Mouse (Mus musculus): Measurements from ENCODE around the gene Ogdh. TPM values are rescaled to one million over a fixed set of nuclear protein-coding genes. Genes with fewer than 3 reads are reported as not detected.
"Not testable (repeated sequence)": the region's sequence is repeated elsewhere in the genome, so short reads cannot be mapped to it uniquely, and the experiment has no call there.

Ogdh gene
- 85.2 and 89.2 TPM in 2 replicates for polyA plus RNA-seq (2015; fragmentation: Nextera tagmentation; extraction: Ambion mirVana)

- H3K27ac ChIP-seq, result peak within 1 kb of the TSS; percentile 87
- ATAC-seq (ENCODE audit: insufficient number of reproducible peaks, insufficient read depth, low FRiP score, low TSS enrichment, low read depth), result peak; percentile 97
- no peaks in the 10 kb centered on the region for H3K9me3 ChIP-seq
- no peaks in the 10 kb centered on the region for H3K27me3 ChIP-seq
- H3K36me3 ChIP-seq, result no peaks in the 10 kb centered on the region
- H3K4me1 ChIP-seq, result peaks cover 9% of the 10 kb centered on the region; the same call in 1 of the 2 replicates
- peak within 1 kb of the TSS; percentile 73 for H3K9ac ChIP-seq
- H3K4me3 ChIP-seq, result peak within 1 kb of the TSS; percentile 70
- under 1% methylated on average over 77 of the region's 77 CpGs for WGBS
- peak within 1 kb of the TSS; percentile 76 for H3K4me2 ChIP-seq
Measured at GRCm38 (mm10) chr11:6291401-6292115, at the start of gene Ogdh. Gene Ogdh (plus strand): TSS chr11:6291633.

- no peak overlapping the region for H3K9ac ChIP-seq
- no peak for ATAC-seq (ENCODE audit: insufficient number of reproducible peaks, insufficient read depth, low FRiP score, low TSS enrichment, low read depth)
- no peaks in the 10 kb centered on the region for H3K9me3 ChIP-seq
- H3K36me3 ChIP-seq, result no peaks in the 10 kb centered on the region
- 56% methylated on average over 19 of the region's 19 CpGs for WGBS
- no peak overlapping the region for H3K4me3 ChIP-seq
- H3K4me1 ChIP-seq, result no peaks in the 10 kb centered on the region
- H3K4me2 ChIP-seq, result no peak overlapping the region
- no peak overlapping the region for H3K27ac ChIP-seq
- H3K27me3 ChIP-seq, result no peaks in the 10 kb centered on the region
Measured at GRCm38 (mm10) chr11:6244707-6245106, 46.7 kb upstream of the Ogdh start.

DNA sequence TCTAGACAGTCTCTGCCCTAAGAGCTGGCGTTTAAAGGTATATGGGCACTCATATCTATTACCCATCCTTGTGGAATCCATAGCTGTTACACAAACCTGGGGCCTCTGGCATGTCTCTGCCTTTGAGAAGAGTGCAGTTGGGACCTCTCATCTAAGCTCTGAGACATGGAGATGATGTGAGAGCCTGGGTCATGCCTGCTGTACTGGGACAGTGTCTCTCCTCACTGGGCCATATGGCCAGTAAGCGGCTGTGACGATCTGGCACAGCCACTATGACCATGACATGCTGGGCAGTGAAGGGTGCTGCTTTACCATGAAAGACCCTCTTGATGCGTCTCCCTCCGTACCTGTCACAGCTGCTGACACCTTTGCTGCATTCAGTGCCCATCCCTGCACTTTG is 39.2 kb upstream of the Ogdh start:
- no peak overlapping the region for H3K9ac ChIP-seq
- 92% methylated on average over 5 of the region's 5 CpGs for WGBS
- H3K4me2 ChIP-seq, result no peak overlapping the region
- no peaks in the 10 kb centered on the region for H3K27me3 ChIP-seq
- no peak overlapping the region for H3K4me3 ChIP-seq
- H3K9me3 ChIP-seq, result no peaks in the 10 kb centered on the region
- no peaks in the 10 kb centered on the region for H3K36me3 ChIP-seq
- H3K4me1 ChIP-seq, result no peaks in the 10 kb centered on the region
- no peak overlapping the region for H3K27ac ChIP-seq
- ATAC-seq (ENCODE audit: insufficient number of reproducible peaks, insufficient read depth, low FRiP score, low TSS enrichment, low read depth), result no peak

- H3K9ac ChIP-seq, result no peak overlapping the region
- H3K4me1 ChIP-seq, result no peaks in the 10 kb centered on the region
- H3K36me3 ChIP-seq, result peaks cover 5% of the 10 kb centered on the region
- no peak for ATAC-seq (ENCODE audit: insufficient number of reproducible peaks, insufficient read depth, low FRiP score, low TSS enrichment, low read depth)
- WGBS, result 90% methylated on average over 4 of the region's 4 CpGs
- no peak overlapping the region for H3K4me3 ChIP-seq
- H3K27me3 ChIP-seq, result no peaks in the 10 kb centered on the region
- H3K9me3 ChIP-seq, result no peaks in the 10 kb centered on the region
- H3K27ac ChIP-seq, result no peak overlapping the region
- no peak overlapping the region for H3K4me2 ChIP-seq
Measured at GRCm38 (mm10) chr11:6252824-6253223, 38.6 kb upstream of the Ogdh start.

- H3K4me2 ChIP-seq; ATAC-seq (ENCODE audit: insufficient number of reproducible peaks, insufficient read depth, low FRiP score, low TSS enrichment, low read depth); H3K27ac ChIP-seq; H3K9me3 ChIP-seq; H3K9ac ChIP-seq; H3K4me1 ChIP-seq; H3K4me3 ChIP-seq; H3K27me3 ChIP-seq: not testable (repeated sequence)
- peaks cover 23% of the 10 kb centered on the region for H3K36me3 ChIP-seq
- WGBS, result 95% methylated on average over 2 of the region's 2 CpGs
Measured at GRCm38 (mm10) chr11:6254602-6255001, 36.8 kb upstream of the Ogdh start.

DNA sequence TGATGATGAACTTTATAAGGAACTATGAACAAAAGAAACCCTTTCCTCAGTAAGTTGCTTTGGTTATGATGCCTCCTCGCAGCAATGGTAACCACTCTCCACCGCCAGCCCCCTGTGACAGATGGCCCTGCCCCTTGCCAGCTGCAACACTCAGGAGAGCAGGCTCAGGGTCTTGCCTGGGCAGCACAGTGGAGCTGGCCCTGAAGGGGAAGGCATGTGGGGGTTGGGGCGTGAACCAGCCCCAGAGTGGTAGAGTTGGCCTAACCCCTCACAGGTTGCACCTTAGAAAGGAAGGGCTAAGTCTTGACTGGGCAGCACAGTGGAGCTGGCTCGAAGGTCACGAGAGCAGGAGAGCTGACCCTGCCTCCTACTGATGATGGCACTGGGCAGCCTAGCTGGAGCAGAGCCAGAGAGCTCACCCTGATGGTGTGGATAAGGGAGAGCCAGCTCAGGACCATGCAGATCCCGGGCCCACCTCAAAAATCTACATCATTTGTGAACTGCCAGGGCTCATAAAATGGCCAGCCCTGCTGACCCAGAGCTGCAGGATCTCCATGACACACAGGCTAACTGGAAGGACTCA is 34.9 kb upstream of the Ogdh start:
- no peak overlapping the region for H3K4me3 ChIP-seq
- H3K27ac ChIP-seq, result no peak overlapping the region
- H3K9me3 ChIP-seq, result no peaks in the 10 kb centered on the region
- no peak for ATAC-seq (ENCODE audit: insufficient number of reproducible peaks, insufficient read depth, low FRiP score, low TSS enrichment, low read depth)
- no peaks in the 10 kb centered on the region for H3K27me3 ChIP-seq
- H3K4me2 ChIP-seq, result no peak overlapping the region
- H3K9ac ChIP-seq, result no peak overlapping the region
- peaks cover 43% of the 10 kb centered on the region for H3K36me3 ChIP-seq
- 75% methylated on average over 6 of the region's 6 CpGs for WGBS
- H3K4me1 ChIP-seq, result no peaks in the 10 kb centered on the region

- Histone ChIP-seq H3K4me1 (no peaks in the 10 kb centered on the region), H3K36me3 (peaks cover 71% of the 10 kb centered on the region)
- 90% methylated on average over 7 of the region's 7 CpGs for WGBS
Measured at GRCm38 (mm10) chr11:6259413-6259812, 32.0 kb upstream of the Ogdh start.

GRCm38 (mm10) chr11:6261434-6262082 is 29.9 kb upstream of the Ogdh start:
- Histone ChIP-seq H3K4me2 (no peak overlapping the region), H3K27ac (no peak overlapping the region), H3K27me3 (no peaks in the 10 kb centered on the region), H3K36me3 (peaks cover 89% of the 10 kb centered on the region), H3K4me3 (no peak overlapping the region), H3K9ac (no peak overlapping the region), H3K9me3 (no peaks in the 10 kb centered on the region), H3K4me1 (peaks cover 6% of the 10 kb centered on the region)
- no peak for ATAC-seq (ENCODE audit: insufficient number of reproducible peaks, insufficient read depth, low FRiP score, low TSS enrichment, low read depth)
- WGBS, result 80% methylated on average over 10 of the region's 10 CpGs

More at GRCm38 (mm10) chr11:6259413-6259812, 32.0 kb upstream of the Ogdh start:
- ATAC-seq (ENCODE audit: insufficient number of reproducible peaks, insufficient read depth, low FRiP score, low TSS enrichment, low read depth), result no peak
- Histone ChIP-seq H3K4me3 (no peak overlapping the region), H3K9me3 (no peaks in the 10 kb centered on the region), H3K4me2 (no peak overlapping the region), H3K27me3 (no peaks in the 10 kb centered on the region), H3K9ac (no peak overlapping the region), H3K27ac (no peak overlapping the region)

DNA sequence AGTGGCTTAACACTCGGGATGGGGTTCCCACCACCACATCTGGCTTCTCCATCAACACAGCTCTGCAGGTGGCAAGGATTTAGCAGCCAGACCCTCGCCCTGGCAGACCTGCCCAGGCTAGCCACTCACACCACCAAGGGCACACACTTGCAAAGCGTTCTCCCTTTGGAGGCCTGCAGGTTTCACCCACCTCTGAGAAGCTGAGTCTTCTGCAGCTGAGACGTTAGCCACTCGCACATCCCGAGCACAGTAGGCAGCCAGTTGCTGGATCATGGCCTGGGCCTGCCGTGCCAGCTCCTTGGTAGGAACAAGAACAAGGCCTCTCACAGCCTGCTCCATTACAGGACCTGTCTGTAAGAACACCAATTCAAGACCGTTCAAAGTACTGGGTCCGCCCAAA is 24.8 kb upstream of the Ogdh start:
- H3K4me1 ChIP-seq, result peaks cover 10% of the 10 kb centered on the region
- no peak for ATAC-seq (ENCODE audit: insufficient number of reproducible peaks, insufficient read depth, low FRiP score, low TSS enrichment, low read depth)
- H3K4me3 ChIP-seq, result peak overlapping the region; percentile 88
- H3K4me2 ChIP-seq, result peak overlapping the region; percentile 94
- 64% methylated on average over 9 of the region's 9 CpGs for WGBS
- peak overlapping the region; percentile 90 for H3K9ac ChIP-seq
- H3K27me3 ChIP-seq, result no peaks in the 10 kb centered on the region
- H3K36me3 ChIP-seq, result peaks cover 60% of the 10 kb centered on the region
- no peaks in the 10 kb centered on the region for H3K9me3 ChIP-seq
- no peak overlapping the region for H3K27ac ChIP-seq

- H3K9me3 ChIP-seq, result no peaks in the 10 kb centered on the region
- no peaks in the 10 kb centered on the region for H3K27me3 ChIP-seq
- H3K9ac ChIP-seq, result peak within 1 kb of the TSS; percentile 90
- ATAC-seq (ENCODE audit: insufficient number of reproducible peaks, insufficient read depth, low FRiP score, low TSS enrichment, low read depth), result peak; percentile 89
- peak within 1 kb of the TSS; percentile 94 for H3K4me2 ChIP-seq
- H3K4me1 ChIP-seq, result peaks cover 10% of the 10 kb centered on the region
- peak within 1 kb of the TSS; percentile 97 for H3K27ac ChIP-seq
- H3K36me3 ChIP-seq, result peaks cover 60% of the 10 kb centered on the region
- H3K4me3 ChIP-seq, result peak within 1 kb of the TSS; percentile 88
- 2% methylated on average over 50 of the region's 50 CpGs for WGBS
Measured at GRCm38 (mm10) chr11:6267320-6268254, 23.8 kb upstream of the Ogdh start, which contains the start of gene Ddx56. Gene Ddx56 (minus strand): TSS chr11:6267772.

DNA sequence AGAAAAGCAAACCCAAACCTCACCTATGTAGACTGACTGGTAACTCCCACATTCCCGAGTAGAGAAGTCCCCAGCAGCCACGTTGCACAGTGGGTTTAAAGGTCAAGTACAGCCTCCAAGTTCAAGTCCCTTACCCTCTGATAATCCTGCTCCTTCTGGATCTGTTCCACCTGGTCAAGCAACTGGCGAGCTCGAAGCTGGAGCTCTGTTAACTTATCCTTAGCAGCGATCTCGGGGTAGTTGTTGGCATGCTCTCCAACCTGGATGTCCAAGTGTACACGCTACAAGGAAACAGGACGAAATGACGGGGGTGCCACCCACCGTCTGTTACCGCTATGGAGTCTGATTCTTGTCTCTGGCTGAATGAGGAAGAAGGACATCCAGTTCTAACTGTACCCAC is 17.8 kb upstream of the Ogdh start:
- H3K36me3 ChIP-seq, result peaks cover 28% of the 10 kb centered on the region
- no peaks in the 10 kb centered on the region for H3K9me3 ChIP-seq
- peak overlapping the region; percentile 88 for H3K4me2 ChIP-seq
- H3K4me3 ChIP-seq, result peak overlapping the region; percentile 95
- no peaks in the 10 kb centered on the region for H3K27me3 ChIP-seq
- peaks cover 13% of the 10 kb centered on the region for H3K4me1 ChIP-seq
- no peak overlapping the region for H3K27ac ChIP-seq
- ATAC-seq (ENCODE audit: insufficient number of reproducible peaks, insufficient read depth, low FRiP score, low TSS enrichment, low read depth), result no peak
- H3K9ac ChIP-seq, result peak overlapping the region; percentile 95
- WGBS, result 62% methylated on average over 11 of the region's 11 CpGs

All from embryonic facial prominence, embryonic 13.5 days (tissue).